Mouse (Mus musculus): Measurements from ENCODE around the gene Defb29.

Defb29 gene

DNA sequence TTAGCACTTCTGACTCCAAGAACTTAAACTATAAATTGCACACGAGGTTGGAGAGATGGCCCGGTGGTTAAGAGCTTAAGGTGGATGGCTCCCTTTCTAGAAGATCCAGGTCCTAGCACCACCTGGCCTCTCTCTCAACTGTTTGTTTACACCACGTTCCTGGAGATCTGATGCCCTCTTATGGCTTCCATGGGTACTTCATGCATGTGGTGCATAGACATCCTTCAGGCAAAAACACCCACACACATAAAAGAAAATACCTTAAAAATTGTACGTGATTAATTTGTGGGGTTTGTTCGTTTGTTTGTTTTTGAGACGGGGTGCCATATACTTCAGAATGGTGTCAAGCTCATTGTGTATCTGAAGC lies 39.1 kb downstream of the Defb29 start:
- no peak for DNase-seq (ENCODE audit: low read depth, low spot score)

DNA sequence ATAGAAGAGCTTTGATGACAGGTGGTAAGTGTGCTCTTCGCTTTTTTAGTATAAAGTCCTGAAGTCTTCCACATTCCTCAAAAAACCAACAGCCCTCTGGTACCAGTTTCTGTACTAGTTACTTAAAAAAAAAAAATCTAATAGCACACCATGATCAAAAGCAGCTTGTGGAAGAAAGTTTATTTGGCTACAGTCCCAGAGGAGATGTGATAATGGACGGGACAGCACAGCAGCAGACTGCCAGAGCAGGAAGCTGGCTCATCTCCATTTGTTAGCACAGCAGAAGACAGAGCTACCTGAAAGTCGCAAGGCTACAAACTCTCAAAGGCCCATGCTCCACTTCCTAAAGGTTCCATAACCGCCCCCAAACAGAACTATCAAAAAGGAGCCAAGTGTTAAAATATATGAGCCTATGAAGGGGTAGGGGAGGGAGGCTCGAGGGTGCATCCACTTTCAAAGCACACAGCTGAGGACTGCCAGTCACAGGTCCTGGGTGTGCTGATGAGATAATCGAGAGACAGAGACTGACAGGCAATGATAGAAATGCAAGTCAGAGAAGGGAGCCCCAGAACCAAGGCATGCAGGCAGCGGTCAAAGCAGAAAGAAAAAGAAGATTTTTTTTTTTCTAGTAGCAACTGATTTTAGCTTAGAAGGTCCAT lies 39.6 kb downstream of the Defb29 start:
- DNase-seq (ENCODE audit: low read depth, low spot score): no peak

DNA sequence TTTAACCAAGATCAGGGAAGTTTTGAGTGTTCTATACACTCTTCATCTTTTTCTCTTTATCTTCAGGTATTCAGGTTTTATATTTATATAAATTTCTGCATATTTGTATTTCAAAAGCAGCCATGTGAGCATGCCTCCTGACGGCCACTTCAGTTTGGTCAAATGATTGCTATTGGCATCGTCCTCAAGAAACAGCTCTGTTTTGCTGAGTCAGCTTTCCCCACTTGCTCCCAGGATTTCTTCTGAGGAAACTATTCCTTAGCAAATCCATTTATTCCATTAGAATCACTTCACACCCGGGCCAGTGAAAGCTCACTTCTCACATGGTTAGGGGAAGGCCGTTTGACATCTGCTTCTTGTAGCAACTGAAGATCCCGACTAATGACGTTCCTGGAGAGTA lies 41.9 kb downstream of the Defb29 start:
- no peak for DNase-seq (ENCODE audit: low read depth, low spot score)

DNA sequence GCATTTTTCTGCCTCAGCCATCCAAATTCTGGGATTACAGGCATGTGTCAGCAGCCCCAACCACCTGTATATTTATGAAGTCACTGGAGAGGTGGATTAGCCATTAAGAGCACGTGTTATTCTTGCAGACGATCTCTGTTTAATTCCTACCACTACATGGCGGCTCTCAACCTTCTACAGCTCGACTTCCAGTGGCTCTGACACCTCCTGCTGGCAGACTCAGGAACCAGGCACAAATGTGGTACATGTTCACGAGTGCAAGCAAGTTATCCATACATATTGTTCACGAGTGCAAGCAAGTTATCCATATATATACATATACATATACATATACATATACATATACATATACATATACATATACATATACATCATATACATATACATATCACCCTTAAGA lies 46.7 kb downstream of the Defb29 start:
- no peak for DNase-seq (ENCODE audit: low read depth, low spot score)

DNA sequence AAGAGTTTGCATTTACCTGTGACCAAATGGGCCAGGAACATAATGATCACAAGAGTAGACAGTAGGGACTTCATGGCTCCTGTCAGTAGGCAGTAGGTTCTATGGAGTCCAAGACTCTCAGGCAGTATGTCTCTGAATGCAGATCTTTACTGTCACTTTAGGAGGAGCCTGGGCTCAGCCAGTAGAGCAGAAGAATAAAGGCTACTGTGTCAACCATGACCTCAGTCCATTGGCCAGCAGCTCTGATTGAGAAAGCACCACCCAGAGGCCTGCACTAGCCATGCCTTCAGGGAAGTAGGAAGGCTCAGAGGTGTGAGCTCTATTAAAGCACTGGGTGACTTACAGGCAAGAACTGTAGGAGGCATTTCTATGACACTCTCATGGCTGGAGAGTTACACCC lies 49.9 kb downstream of the Defb29 start, which contains the start of gene Defb22:
Gene Defb22, minus strand, starts transcription at position 101 of the 400 bp plus-strand sequence.
- DNase-seq (ENCODE audit: low read depth, low spot score): no peak
